Mouse (Mus musculus): ENCODE data around the gene Klf16.

GRCm38 (mm10) chr10:80589879-80590854 lies 13.0 kb upstream of the Klf16 start, which contains the start of gene Abhd17a:
- TF ChIP-seq POLR2A (IDR thresholded peaks at IDR 0.05; ENCODE audit: low read depth, low read length) (peak; percentile 82), CTCF (IDR thresholded peaks at IDR 0.05; ENCODE audit: extremely low read depth, insufficient read length, insufficient replicate concordance, low read depth, low read length) (no peak)

All from small intestine, adult 2 months (tissue).